Mouse (Mus musculus): ENCODE results near the gene Kcnj6.

DNA sequence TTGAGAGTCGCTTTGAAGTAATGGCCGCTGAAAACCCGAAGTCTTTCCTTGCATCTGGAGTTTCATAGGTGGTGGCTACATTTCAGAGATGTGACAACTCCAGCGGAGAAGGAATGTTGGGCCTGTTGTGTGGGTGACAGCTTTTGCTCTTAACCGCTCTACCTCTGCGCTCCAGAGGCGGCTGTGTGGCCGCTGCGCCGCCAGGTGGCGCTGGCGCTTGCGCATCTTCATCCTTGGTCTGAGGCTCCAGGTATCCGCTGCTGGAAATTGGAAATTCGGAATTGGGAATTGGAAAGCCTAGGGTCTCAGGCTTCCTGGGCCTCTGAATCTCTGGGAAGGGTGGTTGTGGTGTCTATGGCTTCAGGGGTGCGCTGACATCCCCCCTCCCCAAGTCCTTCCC, 209.3 kb downstream of the Kcnj6 start:
- TF ChIP-seq POLR2A (IDR thresholded peaks at IDR 0.05; ENCODE audit: borderline replicate concordance, low read depth, low read length) (no peak), CTCF (IDR thresholded peaks at IDR 0.05; ENCODE audit: low read depth, low read length) (peak; percentile 96)
